Mouse (Mus musculus): ENCODE measurements around the gene Hfe. TPM values are rescaled to one million over a fixed set of nuclear protein-coding genes. Genes with fewer than 3 reads are reported as not detected.

Hfe gene
- polyA plus RNA-seq (2011; ENCODE audit: insufficient read depth, insufficient read length, low replicate concordance, missing spikeins): 4.0 and 4.5 TPM in 2 replicates

DNA sequence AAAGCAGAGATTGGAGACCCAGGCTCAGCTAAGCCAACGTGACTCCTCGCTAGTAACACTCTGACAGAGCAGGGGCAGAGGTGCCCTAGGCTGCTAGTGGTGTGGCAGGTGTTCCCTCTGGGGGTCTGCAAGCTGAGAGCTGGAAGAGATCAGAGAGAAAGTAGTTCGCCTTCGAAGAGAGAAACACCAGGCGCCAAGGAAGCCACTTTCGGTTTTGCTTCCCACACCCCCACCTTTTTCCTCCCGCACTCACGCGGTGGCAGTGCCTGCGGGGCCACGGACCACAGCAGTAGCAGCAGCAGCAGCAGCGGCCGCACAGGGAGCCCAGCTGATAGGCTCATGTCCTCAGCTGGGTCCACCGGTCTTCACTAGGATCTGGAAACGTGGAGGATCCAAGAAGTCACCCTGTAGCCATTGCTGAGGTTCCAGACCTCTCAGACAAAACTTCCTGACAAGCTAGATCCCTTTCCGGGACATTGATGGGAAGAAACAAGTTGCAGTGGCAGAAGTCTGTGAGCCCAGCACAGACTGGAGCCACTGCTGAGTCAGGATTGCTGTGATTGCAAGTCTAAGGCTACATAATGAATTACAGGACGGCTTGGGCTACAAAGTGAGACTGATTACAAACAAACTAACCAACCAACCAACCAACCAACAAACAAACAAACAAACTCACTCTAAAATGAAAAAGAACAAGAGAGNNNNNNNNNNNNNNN, at the start of gene Hfe:
Gene Hfe (minus strand): TSS at position 481 of the 716 bp plus-strand sequence.
- 2% methylated on average over 17 of the region's 17 CpGs for WGBS
- Histone ChIP-seq H3K27ac (ENCODE audit: control insufficient read depth, insufficient read depth, low read depth, low read length, poor library complexity) (peak within 1 kb of the TSS; percentile 78), H3K4me3 (replicated peaks; ENCODE audit: control insufficient read depth, low read depth, low read length) (peak within 1 kb of the TSS; percentile 75), H3K4me1 (ENCODE audit: control insufficient read depth, insufficient read depth, low read length) (no peaks in the 10 kb centered on the region; the same call in 1 of the 2 replicates)
- TF ChIP-seq POLR2A (IDR thresholded peaks at IDR 0.05; ENCODE audit: borderline replicate concordance, control insufficient read depth, low read depth, low read length) (peak; percentile 64; the same call in 1 of the 2 replicates), CTCF (IDR thresholded peaks at IDR 0.05; ENCODE audit: control insufficient read depth, insufficient read depth, low read length) (no peak)

DNA sequence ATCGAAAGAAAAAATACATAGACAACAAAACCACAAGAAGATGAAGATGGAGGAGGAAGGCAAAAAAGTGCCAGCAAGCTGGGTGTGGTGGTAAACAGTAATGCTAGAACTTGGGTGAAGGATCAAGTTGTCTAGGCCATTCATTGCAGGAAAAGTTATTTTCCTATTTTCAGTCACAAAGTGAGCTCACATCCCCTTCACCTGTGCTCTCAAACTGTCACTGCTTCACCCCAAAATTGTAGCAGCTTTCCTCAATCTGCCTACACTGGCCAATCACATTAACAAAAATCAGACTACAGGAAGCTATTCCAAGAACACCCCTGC, 49.2 kb upstream of the Hfe start:
- Histone ChIP-seq H3K4me3 (replicated peaks; ENCODE audit: control insufficient read depth, low read depth, low read length) (peak overlapping the region; percentile 3), H3K4me1 (ENCODE audit: control insufficient read depth, insufficient read depth, low read length) (peaks cover 2% of the 10 kb centered on the region; the same call in 1 of the 2 replicates), H3K27ac (ENCODE audit: control insufficient read depth, insufficient read depth, low read depth, low read length, poor library complexity) (peak overlapping the region; percentile 56; the same call in 1 of the 2 replicates)
- no peak for TF ChIP-seq POLR2A (IDR thresholded peaks at IDR 0.05; ENCODE audit: borderline replicate concordance, control insufficient read depth, low read depth, low read length)
- no peak for TF ChIP-seq CTCF (IDR thresholded peaks at IDR 0.05; ENCODE audit: control insufficient read depth, insufficient read depth, low read length)
- 38% methylated on average over 1 of the region's 1 CpGs for WGBS

DNA sequence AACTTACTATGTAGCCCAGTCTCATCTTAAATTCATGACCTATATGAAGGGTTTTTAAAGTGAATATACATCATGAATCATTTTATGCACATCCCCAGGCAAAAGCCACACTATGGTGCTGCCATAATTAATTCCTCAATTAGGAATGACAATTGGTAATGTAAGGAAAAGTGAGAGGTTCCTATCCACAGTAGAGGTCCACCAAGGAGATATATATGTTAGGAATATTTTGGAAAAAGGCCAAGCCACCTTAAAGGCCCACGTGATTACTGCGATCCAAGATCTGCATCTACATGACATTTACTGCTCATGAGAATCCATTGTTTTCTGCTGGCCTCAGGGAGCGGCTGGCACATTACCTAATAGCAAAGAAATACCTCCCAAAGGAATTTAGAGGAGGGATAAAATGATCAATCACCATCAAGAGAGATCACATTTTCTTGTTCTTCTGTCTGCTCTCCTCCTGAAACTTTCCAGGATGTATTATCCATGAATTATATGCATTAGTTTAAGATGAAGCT, 48.7 kb upstream of the Hfe start:
- no peak for TF ChIP-seq POLR2A (IDR thresholded peaks at IDR 0.05; ENCODE audit: borderline replicate concordance, control insufficient read depth, low read depth, low read length)
- no peak for TF ChIP-seq CTCF (IDR thresholded peaks at IDR 0.05; ENCODE audit: control insufficient read depth, insufficient read depth, low read length)
- peaks cover 2% of the 10 kb centered on the region; the same call in 1 of the 2 replicates for H3K4me1 ChIP-seq (ENCODE audit: control insufficient read depth, insufficient read depth, low read length)
- 90% methylated on average over 3 of the region's 3 CpGs for WGBS
- H3K27ac ChIP-seq (ENCODE audit: control insufficient read depth, insufficient read depth, low read depth, low read length, poor library complexity): no peak overlapping the region
- no peak overlapping the region for H3K4me3 ChIP-seq (replicated peaks; ENCODE audit: control insufficient read depth, low read depth, low read length)

DNA sequence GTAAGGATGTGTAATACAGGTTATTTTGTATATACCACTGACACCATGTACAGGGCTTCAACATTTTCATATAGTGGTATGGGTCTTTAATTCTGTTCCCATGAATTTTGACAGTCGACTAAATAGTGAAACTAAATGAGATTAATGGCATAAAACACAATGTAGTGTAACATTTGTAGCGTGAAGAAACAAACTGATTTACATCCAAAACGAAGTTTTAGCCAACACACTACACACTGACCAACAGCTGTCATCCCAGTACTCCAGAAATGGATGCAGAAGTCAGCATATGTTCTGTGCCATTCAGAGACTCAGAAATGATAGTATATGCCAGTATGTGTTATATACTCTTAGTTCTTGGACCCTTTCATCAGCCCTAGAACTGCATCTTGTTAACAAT, 47.3 kb upstream of the Hfe start:
- peaks cover 2% of the 10 kb centered on the region; the same call in 1 of the 2 replicates for H3K4me1 ChIP-seq (ENCODE audit: control insufficient read depth, insufficient read depth, low read length)
- H3K4me3 ChIP-seq (replicated peaks; ENCODE audit: control insufficient read depth, low read depth, low read length): no peak overlapping the region
- TF ChIP-seq POLR2A (IDR thresholded peaks at IDR 0.05; ENCODE audit: borderline replicate concordance, control insufficient read depth, low read depth, low read length) (no peak), CTCF (IDR thresholded peaks at IDR 0.05; ENCODE audit: control insufficient read depth, insufficient read depth, low read length) (no peak)
- 40% methylated on average over 3 of the region's 3 CpGs for WGBS
- H3K27ac ChIP-seq (ENCODE audit: control insufficient read depth, insufficient read depth, low read depth, low read length, poor library complexity): no peak overlapping the region

DNA sequence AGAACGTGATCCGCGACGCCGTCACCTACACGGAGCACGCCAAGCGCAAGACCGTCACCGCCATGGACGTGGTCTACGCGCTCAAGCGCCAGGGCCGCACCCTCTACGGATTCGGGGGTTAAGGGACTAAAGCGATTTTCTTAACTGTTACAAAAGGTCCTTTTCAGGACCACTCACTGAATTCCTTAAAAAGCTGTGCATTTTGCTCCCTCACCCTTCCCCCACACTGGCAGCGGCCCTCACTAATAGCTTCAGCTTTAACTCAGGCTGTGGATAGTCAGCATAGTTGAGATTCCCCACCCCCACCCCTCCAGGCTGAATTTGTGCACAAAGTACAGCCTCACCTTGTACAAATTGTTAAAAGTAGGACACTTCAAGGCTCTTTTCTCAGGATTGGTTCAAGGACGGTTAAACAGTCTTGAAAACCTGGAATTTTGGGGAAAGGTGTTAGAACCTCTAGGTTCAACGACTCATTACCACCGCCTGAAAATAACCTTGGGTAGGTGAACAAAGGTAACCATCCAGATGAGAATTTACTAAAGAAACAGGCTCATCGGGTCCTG, 46.6 kb upstream of the Hfe start:
- peaks cover 2% of the 10 kb centered on the region; the same call in 1 of the 2 replicates for H3K4me1 ChIP-seq (ENCODE audit: control insufficient read depth, insufficient read depth, low read length)
- peak overlapping the region; percentile 49 for H3K4me3 ChIP-seq (replicated peaks; ENCODE audit: control insufficient read depth, low read depth, low read length)
- TF ChIP-seq CTCF (IDR thresholded peaks at IDR 0.05; ENCODE audit: control insufficient read depth, insufficient read depth, low read length) (no peak), POLR2A (IDR thresholded peaks at IDR 0.05; ENCODE audit: borderline replicate concordance, control insufficient read depth, low read depth, low read length) (peak; percentile 94; the same call in 1 of the 2 replicates)
- H3K27ac ChIP-seq (ENCODE audit: control insufficient read depth, insufficient read depth, low read depth, low read length, poor library complexity): peak overlapping the region; percentile 98
- under 1% methylated on average over 19 of the region's 23 CpGs for WGBS

DNA sequence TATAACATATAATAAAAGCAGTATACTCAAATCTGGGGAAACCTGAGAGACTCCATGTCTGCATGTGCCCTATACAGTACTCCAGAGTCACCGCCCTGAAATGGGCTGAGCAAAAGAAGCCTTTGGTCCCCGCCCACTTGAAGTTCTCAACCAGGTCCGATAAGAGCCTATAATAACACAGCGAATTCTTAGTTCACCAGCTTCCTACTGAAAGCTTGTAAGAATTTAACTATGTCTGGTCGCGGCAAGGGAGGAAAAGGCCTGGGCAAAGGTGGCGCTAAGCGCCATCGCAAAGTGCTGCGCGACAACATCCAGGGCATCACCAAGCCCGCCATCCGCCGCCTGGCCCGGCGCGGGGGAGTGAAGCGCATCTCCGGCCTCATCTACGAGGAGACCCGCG, 46.1 kb upstream of the Hfe start, which contains the start of gene Hist1h4b:
Gene Hist1h4b (plus strand): TSS at position 224 of the 400 bp plus-strand sequence.
- peak within 1 kb of the TSS; percentile 98 for H3K27ac ChIP-seq (ENCODE audit: control insufficient read depth, insufficient read depth, low read depth, low read length, poor library complexity)
- peak within 1 kb of the TSS; percentile 49 for H3K4me3 ChIP-seq (replicated peaks; ENCODE audit: control insufficient read depth, low read depth, low read length)
- peaks cover 2% of the 10 kb centered on the region; the same call in 1 of the 2 replicates for H3K4me1 ChIP-seq (ENCODE audit: control insufficient read depth, insufficient read depth, low read length)
- TF ChIP-seq POLR2A (IDR thresholded peaks at IDR 0.05; ENCODE audit: borderline replicate concordance, control insufficient read depth, low read depth, low read length): peak; percentile 99
- TF ChIP-seq CTCF (IDR thresholded peaks at IDR 0.05; ENCODE audit: control insufficient read depth, insufficient read depth, low read length): no peak
- WGBS: 0% methylated on average over 22 of the region's 22 CpGs

DNA sequence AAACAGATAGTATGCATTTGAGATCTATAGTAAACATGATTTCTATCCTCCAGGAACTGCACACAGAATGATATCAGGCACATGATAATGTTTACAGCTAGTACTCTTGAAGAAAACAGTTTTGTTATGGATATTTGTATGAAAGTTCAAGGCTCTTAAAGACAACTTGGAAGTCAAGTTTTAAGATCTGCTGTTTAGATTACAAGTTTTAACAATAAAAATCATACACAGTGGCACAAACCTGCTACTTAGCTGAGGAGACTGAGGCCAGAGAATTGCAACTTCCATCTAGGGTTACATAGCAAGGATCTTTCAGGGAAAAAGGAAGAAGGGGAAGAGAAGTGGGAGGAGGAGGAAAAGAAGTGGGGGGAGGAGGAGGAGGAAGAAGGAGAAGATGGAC, 44.3 kb upstream of the Hfe start:
- TF ChIP-seq POLR2A (IDR thresholded peaks at IDR 0.05; ENCODE audit: borderline replicate concordance, control insufficient read depth, low read depth, low read length) (no peak), CTCF (IDR thresholded peaks at IDR 0.05; ENCODE audit: control insufficient read depth, insufficient read depth, low read length) (no peak)
- Histone ChIP-seq H3K27ac (ENCODE audit: control insufficient read depth, insufficient read depth, low read depth, low read length, poor library complexity) (no peak overlapping the region), H3K4me3 (replicated peaks; ENCODE audit: control insufficient read depth, low read depth, low read length) (no peak overlapping the region), H3K4me1 (ENCODE audit: control insufficient read depth, insufficient read depth, low read length) (peaks cover 2% of the 10 kb centered on the region; the same call in 1 of the 2 replicates)
